Mouse (Mus musculus) lung, postnatal 4 days (tissue): ENCODE data around the gene Pard3.

ENCODE experiments used
- DNase-seq, 2 experiments: peaks; one replicate each; pipeline ENCODE4 v3.0.0; 2021

The Pard3 gene

GRCm38 (mm10) chr8:127295848-127296247, 232.2 kb downstream of the Pard3 start:
- DNase-seq, result no peak

GRCm38 (mm10) chr8:127300493-127300892, 236.8 kb downstream of the Pard3 start:
- no peak for DNase-seq

- DNase-seq, result no peak
These were observed 239.3 kb downstream of the Pard3 start for GRCm38 (mm10) chr8:127302847-127303445.

GRCm38 (mm10) chr8:127307026-127307425, 243.3 kb downstream of the Pard3 start:
- no peak for DNase-seq

GRCm38 (mm10) chr8:127309363-127309762, 245.7 kb downstream of the Pard3 start:
- DNase-seq, result no peak

GRCm38 (mm10) chr8:127315811-127316210, 252.1 kb downstream of the Pard3 start:
- DNase-seq, result no peak

GRCm38 (mm10) chr8:127317914-127318313, 254.2 kb downstream of the Pard3 start:
- no peak for DNase-seq

- DNase-seq, result no peak
These were observed 254.9 kb downstream of the Pard3 start for GRCm38 (mm10) chr8:127318377-127319159.

GRCm38 (mm10) chr8:127320930-127321329, 257.2 kb downstream of the Pard3 start:
- no peak for DNase-seq

- DNase-seq, result no peak
These were observed 260.1 kb downstream of the Pard3 start for GRCm38 (mm10) chr8:127323583-127324360.

- no peak for DNase-seq
These were observed 261.3 kb downstream of the Pard3 start for GRCm38 (mm10) chr8:127324836-127325570.

GRCm38 (mm10) chr8:127325749-127326148, 262.1 kb downstream of the Pard3 start:
- no peak for DNase-seq

GRCm38 (mm10) chr8:127330258-127331187, 266.8 kb downstream of the Pard3 start:
- no peak for DNase-seq

GRCm38 (mm10) chr8:127331751-127332150, 268.1 kb downstream of the Pard3 start:
- peak; percentile 28 to 59 for DNase-seq

- DNase-seq, result no peak
These were observed 271.5 kb downstream of the Pard3 start for GRCm38 (mm10) chr8:127335216-127335615.

GRCm38 (mm10) chr8:127338183-127338582, 274.5 kb downstream of the Pard3 start:
- no peak for DNase-seq

GRCm38 (mm10) chr8:127341046-127341445, 277.4 kb downstream of the Pard3 start:
- DNase-seq, result no peak

GRCm38 (mm10) chr8:127343115-127343514, 279.4 kb downstream of the Pard3 start:
- DNase-seq, result no peak

GRCm38 (mm10) chr8:127344421-127344820, 280.7 kb downstream of the Pard3 start:
- no peak for DNase-seq

GRCm38 (mm10) chr8:127345912-127346423, 282.3 kb downstream of the Pard3 start:
- DNase-seq, result no peak

GRCm38 (mm10) chr8:127347890-127348495, 284.3 kb downstream of the Pard3 start:
- DNase-seq, result no peak
